Mouse (Mus musculus) NIH3T3 (cell line): Measurements from ENCODE around the gene Sh3glb1.
"Not testable (repeated sequence)": the region's sequence is repeated elsewhere in the genome, so short reads cannot be mapped to it uniquely, and the experiment has no call there.

ENCODE experiments used
- DNase-seq: peaks from one replicate; pipeline ENCODE4 v3.0.0-alpha.2; 2012; ENCODE audit warnings: low read depth

The Sh3glb1 gene

GRCm38 (mm10) chr3:144719901-144720747 is at the start of gene Sh3glb1:
Gene Sh3glb1, minus strand, starts transcription at chr3:144720335.
- peak; percentile 94 for DNase-seq

GRCm38 (mm10) chr3:144765161-144765560 is 45.0 kb upstream of the Sh3glb1 start:
- peak; percentile 79 for DNase-seq

- DNase-seq = no peak
Measured at GRCm38 (mm10) chr3:144761454-144761853, 41.3 kb upstream of the Sh3glb1 start.

- peak; percentile 58 for DNase-seq
Measured at GRCm38 (mm10) chr3:144760592-144761309, 40.6 kb upstream of the Sh3glb1 start, which contains the start of gene Clca3a1. Gene Clca3a1, minus strand, starts transcription at chr3:144760977.

- peak; percentile 39 for DNase-seq
Measured at GRCm38 (mm10) chr3:144759719-144760118, 39.6 kb upstream of the Sh3glb1 start.

GRCm38 (mm10) chr3:144756103-144756502 is 36.0 kb upstream of the Sh3glb1 start:
- DNase-seq = not testable (repeated sequence)

- DNase-seq = peak; percentile 34
Measured at GRCm38 (mm10) chr3:144753120-144753519, 33.0 kb upstream of the Sh3glb1 start.

- DNase-seq = not testable (repeated sequence)
Measured at GRCm38 (mm10) chr3:144749062-144749963, 29.2 kb upstream of the Sh3glb1 start.

- DNase-seq = not testable (repeated sequence)
Measured at GRCm38 (mm10) chr3:144747706-144748105, 27.6 kb upstream of the Sh3glb1 start.

- DNase-seq = not testable (repeated sequence)
Measured at GRCm38 (mm10) chr3:144738396-144738795, 18.3 kb upstream of the Sh3glb1 start.

GRCm38 (mm10) chr3:144736831-144737230 is 16.7 kb upstream of the Sh3glb1 start:
- DNase-seq = peak; percentile 82

- peak; percentile 80 for DNase-seq
Measured at GRCm38 (mm10) chr3:144723455-144723854, 3.3 kb upstream of the Sh3glb1 start.

- not testable (repeated sequence) for DNase-seq
Measured at GRCm38 (mm10) chr3:144722566-144722965, 2.4 kb upstream of the Sh3glb1 start.

GRCm38 (mm10) chr3:144721860-144722256 is 1.7 kb upstream of the Sh3glb1 start:
- DNase-seq = no peak

- no peak for DNase-seq
Measured at GRCm38 (mm10) chr3:144721077-144721859, 1.1 kb upstream of the Sh3glb1 start.

GRCm38 (mm10) chr3:144719088-144719900 is 841 bp downstream of the Sh3glb1 start:
- peak; percentile 67 for DNase-seq

GRCm38 (mm10) chr3:144718706-144719087 is 1.4 kb downstream of the Sh3glb1 start:
- peak; percentile 91 for DNase-seq

- DNase-seq = no peak
Measured at GRCm38 (mm10) chr3:144717835-144718234, 2.3 kb downstream of the Sh3glb1 start.

GRCm38 (mm10) chr3:144717121-144717520 is 3.0 kb downstream of the Sh3glb1 start:
- no peak for DNase-seq

- no peak for DNase-seq
Measured at GRCm38 (mm10) chr3:144715901-144716300, 4.2 kb downstream of the Sh3glb1 start.
